Mouse (Mus musculus) mouse embryonic stem cell (cell line): ENCODE results near the gene Espn.

ENCODE experiments used
- in situ Hi-C, 2 experiments: fragments of 300-500 bp; cut with MboI; formaldehyde crosslinking; loops; 1 replicate in 1 of 2; 3 replicates in 1 of 2; pipeline ENCODE4 v1.14.3; 2019 to 2020; ENCODE audit warnings: low sequenced_read_pairs in 2 of 2, low pct_unique_long_range_greater_than_20kb in 1 of 2, mixed read lengths in 1 of 2; ENCODE audit not compliant: unreplicated experiment in 1 of 2

Espn gene

DNA sequence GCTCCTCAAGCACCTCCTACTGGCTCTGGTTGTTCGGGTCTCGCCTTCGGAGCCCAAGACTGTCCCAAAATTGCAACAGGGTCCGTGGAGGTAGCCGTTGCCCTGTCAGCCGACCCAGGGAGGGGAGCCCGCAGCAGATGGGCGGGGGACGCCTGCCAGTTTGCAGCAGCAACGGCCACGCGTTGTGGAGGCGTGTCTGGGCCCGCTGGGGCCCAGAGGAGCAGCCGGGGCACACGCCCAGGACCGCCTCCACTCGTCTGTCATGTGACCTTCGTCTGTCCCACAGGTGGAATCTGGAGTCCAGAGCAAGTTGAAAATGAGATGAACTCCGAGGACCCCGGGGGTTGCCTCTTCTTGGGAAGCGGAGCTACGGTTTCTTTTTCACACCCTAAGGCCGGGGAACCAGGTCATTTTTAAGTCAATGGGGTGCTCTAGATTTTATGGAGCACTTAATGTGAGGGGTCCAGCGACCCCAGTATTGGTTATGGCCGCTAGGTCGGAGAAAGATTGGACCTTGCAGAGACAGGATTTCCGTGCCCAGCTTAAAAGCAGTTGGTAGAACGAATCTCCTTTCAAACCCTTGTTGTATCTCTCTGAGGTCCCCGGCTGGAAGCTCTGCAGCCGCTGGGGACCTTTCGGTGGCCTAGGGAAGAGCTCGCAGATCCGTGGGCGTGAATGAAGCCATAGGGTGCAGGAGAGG, 6.6 kb upstream of the Espn start, which contains the start of gene Hes2:
Hes2 (plus strand) TSS at position 283 of the 700 bp plus-strand sequence.
- in situ Hi-C loops = no loop called here

DNA sequence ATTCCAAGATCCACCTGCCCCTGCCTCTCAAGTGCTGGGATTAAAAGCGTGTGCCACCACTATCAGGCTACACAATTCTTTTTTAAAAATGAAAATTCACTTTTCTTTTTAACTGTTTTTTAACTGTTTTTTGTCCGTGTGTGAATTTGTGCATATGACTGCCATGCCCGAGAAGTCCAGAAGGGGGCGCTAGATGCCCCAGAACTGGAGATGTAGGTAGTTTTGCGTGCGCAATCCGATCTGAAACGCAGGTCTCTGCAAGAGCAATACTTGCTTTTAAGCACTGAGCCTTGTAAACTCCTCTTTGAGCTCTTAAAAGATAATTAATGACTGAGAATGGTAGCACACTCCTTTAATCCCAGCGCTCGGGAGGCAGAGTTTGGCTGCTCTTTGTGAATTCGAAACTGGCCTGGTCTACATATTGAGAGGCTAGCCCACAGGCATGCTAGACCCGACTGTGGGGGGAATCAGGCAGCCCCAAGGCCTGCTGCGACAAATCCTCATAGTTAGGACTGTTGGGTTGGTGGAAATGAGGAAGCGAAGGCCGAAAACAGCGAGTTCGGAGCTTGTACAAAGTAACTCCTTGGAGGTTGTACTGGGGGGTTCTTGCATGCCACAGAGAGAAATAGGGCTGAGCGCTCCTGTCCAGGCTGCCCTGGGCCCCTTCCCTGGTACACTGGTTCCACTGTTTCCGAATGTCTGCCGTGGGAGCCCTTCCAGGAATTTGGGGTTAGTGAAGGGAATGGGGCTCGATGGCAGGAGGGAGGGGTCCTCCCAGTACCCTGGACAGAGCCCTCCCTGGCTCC, 5.8 kb upstream of the Espn start:
- in situ Hi-C loops = no loop called here

- in situ Hi-C loops = no loop called here
Observed at GRCm38 (mm10) chr4:152155019-152155418, 2.8 kb upstream of the Espn start.

GRCm38 (mm10) chr4:152153771-152154177, 1.6 kb upstream of the Espn start:
- in situ Hi-C loops = no loop called here

- in situ Hi-C loops = no loop called here
Observed at GRCm38 (mm10) chr4:152151451-152151965, 663 bp downstream of the Espn start.

GRCm38 (mm10) chr4:152150546-152150945, 1.6 kb downstream of the Espn start:
- in situ Hi-C loops = no loop called here

DNA sequence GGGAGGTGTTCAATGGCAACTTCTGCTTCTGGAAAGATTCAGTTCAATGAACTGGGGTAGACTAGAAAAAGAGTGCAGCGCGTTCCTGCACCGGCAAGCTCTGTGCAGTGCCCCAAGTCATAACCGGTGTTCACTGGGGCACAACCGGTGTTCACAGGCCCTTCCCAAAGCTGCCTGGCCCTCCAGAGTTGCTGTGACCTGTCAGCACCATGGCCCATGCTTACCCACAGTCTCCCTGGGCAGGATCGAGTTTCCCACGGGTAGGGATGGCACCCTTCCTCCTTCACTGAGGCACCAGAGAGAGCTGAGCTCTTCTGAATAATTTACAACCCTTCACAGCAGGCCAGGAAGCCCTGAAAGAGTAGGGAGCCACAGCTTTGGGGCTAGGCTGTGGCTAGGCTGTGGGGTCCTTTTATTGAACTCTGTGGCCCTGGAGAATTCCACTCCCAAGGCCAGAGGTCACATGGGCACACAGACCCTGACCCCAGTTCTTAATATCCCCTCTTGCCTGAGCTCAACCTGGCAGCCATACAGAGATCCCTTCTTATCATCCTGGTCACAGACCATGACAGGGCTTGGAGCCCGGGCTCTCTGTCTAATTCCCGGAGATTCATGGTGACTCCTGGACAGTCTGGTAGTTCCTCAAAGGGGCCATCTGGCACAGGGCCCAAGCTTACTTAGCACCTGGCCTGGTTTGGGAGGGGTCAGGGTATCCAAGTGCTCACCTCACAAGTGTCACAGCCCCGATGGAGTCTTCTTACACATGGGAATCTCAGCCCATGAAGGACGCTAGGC, 5.9 kb downstream of the Espn start:
- in situ Hi-C loops = no loop called here

- in situ Hi-C loops = no loop called here
Observed at GRCm38 (mm10) chr4:152145473-152145872, 6.7 kb downstream of the Espn start.

DNA sequence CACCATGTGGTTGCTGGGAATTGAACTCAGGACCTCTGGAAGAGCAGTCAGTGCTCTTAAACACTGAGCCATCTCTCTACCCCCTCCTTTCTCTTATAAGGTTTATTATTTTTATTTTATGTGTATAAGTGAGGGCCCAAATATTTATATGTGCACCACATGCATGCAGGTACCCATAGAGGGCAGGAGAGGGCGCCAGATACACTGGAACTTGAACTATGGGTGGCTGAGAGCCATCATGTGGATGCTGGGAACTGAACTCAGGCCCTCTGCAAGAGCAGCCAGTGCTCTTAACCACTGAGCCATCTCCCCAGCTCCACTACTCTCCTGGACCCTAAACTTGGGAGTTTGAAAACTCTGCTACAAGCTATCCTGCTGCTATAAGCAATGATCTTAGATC, 8.5 kb downstream of the Espn start:
- in situ Hi-C loops = no loop called here

- in situ Hi-C loops = no loop called here
Observed at GRCm38 (mm10) chr4:152141521-152142135, 10.5 kb downstream of the Espn start.

DNA sequence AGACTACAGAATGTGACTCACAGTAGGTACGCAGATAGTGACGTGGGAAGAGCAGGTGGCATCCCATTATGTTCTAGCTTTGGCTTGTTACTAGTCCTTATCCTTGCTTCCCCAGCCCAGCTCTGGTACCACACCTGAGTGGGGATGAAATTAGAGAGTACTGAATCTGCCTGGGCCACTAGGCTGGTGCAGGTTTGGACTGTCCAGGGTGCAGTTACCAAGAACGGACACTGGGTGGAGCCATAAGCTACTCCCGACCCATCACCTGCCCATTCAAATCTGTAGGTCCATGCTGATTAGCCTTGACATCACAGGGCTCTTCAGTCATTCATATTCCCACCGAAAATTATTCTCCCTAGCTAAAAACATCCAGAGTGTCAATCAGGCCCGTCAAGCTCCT, 11.7 kb downstream of the Espn start:
- in situ Hi-C loops = no loop called here

GRCm38 (mm10) chr4:152138497-152139260, 13.5 kb downstream of the Espn start:
- in situ Hi-C loops = no loop called here

DNA sequence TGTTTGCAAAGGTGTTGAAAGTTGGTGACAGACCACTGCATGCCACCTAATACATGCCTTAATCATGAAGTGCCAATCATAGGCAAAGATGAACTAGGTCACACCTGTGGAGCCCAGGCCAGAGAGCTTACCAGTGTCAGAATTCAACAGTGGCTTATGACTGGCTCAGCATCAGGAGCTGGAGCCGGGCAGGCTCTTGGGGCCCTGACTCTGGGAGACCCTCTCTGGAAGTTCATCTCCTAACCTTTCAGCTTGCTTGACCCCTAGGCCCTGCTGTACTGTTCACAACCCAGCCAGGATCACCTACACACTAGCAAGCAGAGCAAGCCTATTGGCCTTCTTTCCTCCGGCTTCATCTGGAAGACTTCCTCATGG, 15.3 kb downstream of the Espn start:
- in situ Hi-C loops = no loop called here

GRCm38 (mm10) chr4:152136112-152136875, 15.9 kb downstream of the Espn start:
- in situ Hi-C loops = no loop called here

- in situ Hi-C loops = no loop called here
Observed at GRCm38 (mm10) chr4:152135363-152135762, 16.8 kb downstream of the Espn start.

- in situ Hi-C loops = no loop called here
Observed at GRCm38 (mm10) chr4:152134507-152134906, 17.7 kb downstream of the Espn start.

GRCm38 (mm10) chr4:152133213-152133612, 19.0 kb downstream of the Espn start:
- in situ Hi-C loops = no loop called here
